Mouse (Mus musculus) urinary bladder, postnatal 10 days (tissue): Measurements from ENCODE around the gene Mllt6.
A peak's percentile ranks its signal among the peaks of the same experiment; 100 is the strongest.
"Not testable (repeated sequence)": the region's sequence is repeated elsewhere in the genome, so short reads cannot be mapped to it uniquely, and the experiment has no call there.

Source experiments
- DNase-seq: peaks from one replicate; pipeline ENCODE4 v3.0.0; 2022; ENCODE audit warnings: low spot score

Gene Mllt6

DNA sequence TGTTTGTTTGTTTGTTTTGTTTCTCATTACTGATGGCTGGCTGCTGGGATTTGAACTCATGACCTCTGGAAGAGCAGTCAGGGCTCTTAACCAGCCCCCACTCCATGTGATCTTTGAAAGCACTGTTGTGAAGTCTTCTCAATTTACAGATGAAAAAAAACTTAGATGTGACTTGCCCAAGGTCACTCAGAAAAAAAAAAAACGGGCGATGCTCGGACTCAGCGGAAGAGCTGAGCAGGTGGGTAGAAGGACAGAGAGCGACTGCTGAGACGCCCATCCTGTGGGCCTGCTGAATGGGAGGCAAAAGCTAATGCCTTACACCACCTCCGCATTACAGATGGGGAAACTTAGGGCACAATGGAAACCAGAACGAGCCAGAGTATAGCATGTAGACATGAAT, 33.5 kb downstream of the Mllt6 start:
- no peak for DNase-seq

DNA sequence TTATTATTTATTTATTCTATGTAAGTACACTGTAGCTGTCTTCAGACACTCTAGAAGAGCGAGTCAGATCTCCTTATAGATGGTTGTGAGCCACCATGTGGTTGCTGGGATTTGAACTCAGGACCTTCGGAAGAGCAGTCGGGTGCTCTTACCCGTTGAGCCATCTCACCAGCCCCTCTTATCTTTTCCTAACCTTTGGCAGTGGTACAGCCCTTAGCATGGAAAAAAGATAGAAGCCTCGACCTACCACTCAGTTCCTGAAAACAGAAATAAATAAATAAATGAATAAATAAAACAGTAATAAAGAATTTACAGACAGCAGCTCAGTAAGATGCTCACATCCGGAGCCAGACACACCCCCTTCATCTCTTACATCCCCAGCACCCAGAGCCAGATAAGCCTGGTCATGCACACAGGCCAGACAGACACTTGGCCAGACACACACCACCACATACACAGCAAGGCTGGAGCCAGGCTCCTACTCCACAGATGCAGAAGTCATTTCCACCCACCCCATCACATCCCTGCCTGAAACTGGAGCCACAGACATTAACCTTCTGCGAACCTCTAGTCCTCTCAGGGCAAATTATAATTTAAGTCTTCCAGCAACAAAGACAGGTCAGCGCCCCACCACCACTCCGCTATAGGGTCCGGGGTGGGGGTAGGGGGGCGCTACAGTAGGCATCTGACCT, 34.1 kb downstream of the Mllt6 start:
- DNase-seq = no peak

- no peak for DNase-seq
Measured at GRCm38 (mm10) chr11:97697891-97698529, 34.8 kb downstream of the Mllt6 start.

DNA sequence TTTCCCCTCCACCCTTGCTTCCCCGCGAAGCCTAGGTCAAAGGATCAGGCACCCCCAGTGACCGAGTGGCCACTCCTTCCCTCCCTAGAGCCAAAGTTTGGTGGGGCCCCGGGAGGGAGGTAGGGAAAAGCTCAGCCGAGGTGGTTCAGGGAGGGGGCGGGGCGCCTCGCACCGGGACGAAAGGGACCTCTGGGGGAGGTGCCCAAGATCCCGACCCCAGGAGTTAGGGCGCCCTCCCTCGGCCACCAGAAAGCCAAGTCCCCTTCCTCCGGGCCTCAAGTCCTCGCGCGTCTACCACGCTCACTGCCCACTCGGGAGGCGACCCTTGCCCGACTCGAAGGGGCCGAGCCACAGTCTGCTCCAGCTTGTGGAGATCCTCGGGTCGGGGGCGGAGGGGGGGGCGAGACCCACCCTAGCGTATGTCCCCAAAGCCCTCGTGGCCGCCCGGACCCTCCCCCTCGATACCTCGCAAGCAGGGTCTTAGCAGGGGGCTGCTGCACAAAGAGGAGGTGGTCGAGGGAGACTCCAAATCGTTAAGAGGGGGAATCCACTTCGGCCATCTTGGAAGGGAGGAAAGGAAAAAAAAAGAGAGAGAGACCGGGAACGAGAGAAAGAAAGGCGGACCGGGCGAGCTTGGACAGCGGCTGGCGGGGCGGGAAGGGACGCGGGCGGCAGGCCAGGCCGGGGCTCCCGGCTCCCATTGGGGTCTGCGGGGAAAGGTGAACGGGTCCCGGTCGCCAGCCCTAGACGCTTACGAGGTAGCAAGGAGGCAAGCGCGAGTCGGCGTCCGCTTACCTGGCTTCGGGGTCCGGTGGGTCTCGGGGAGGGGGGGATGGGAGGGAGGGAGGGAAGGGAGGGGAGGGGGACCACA, 35.8 kb downstream of the Mllt6 start:
- DNase-seq = peak; percentile 52

DNA sequence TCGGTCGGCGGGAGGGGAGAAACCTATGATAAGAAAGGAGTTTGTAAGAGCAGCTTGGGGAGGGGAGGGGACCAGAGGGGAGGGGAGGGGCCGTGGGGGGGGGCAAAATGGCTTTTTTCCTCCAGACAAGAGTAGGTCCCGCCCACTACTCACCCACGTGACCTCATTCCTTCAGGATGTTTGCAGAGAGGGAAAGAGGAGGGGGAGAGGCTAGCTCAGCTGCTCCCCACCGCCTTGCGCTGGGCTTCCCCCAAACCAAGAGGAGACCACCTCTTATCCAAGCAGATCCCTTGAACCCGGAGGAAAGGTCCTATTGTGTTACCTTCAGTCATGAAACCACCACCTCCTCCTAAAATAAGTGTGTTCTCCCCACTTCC, 36.4 kb downstream of the Mllt6 start:
- no peak for DNase-seq

GRCm38 (mm10) chr11:97700003-97700745, 37.0 kb downstream of the Mllt6 start, which contains the start of gene Pcgf2:
Gene Pcgf2 (minus strand): TSS chr11:97700497.
- DNase-seq = peak; percentile 63

- DNase-seq = no peak
Measured at GRCm38 (mm10) chr11:97700746-97701580, 37.7 kb downstream of the Mllt6 start.

DNA sequence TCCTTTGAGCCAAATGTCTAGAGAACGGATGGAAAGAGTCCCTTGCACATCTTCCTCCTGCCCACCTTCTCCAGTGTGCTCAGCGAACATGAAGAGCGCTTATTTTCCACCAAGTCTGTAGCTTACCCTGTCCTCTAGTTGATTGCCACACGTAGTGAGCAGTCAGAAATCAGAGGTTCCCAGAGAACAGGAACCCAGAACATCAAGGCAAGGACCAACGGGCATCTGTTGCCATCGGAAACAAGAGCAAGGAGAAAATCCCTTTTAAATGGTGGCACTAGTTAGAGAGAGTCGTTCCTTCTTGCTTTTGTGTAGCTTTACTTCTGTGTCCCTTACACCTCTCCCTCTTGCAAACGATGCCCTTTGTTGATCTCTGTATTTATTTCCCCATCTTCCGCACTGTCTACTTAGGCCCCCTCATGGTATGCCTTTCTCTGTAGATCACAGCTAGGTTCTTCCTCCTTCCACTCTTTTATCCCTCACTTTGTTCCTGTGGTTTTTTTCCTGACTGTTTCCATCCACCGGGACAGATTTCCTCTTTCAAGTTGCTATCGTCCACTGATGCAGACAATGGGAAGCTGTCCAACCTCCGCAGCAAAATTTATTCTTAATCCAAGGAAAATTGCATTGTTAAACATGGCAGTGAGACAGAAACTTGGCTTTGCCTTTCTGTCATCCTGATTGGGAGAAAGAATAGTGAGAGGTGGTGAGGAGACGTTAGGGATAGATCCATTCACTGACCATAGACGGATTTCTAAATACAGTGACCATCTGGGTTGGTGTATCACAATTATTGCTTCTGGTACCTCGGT, 38.6 kb downstream of the Mllt6 start:
- DNase-seq = no peak

DNA sequence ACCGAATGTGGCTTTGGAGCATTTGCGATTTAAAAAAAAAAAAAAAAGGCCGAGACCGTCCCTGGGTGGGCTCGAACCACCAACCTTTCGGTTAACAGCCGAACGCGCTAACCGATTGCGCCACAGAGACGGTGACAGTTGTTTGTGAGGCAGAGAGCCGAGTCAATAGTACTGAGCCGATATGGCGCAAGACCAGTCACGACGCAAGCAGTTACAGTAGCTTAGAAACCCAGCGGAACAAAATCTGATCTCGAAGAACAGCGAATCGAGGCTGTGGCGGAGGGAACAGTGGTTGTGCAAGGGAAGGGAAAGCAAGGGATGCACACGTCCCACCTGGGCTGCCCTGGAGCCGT, 39.2 kb downstream of the Mllt6 start:
- DNase-seq = peak; percentile 71

- peak; percentile 97 for DNase-seq
Measured at GRCm38 (mm10) chr11:97703039-97703826, 40.0 kb downstream of the Mllt6 start, which contains the start of gene Psmb3. Gene Psmb3 (plus strand): TSS chr11:97703399.

- DNase-seq = not testable (repeated sequence)
Measured at GRCm38 (mm10) chr11:97710067-97710466, 46.9 kb downstream of the Mllt6 start.

DNA sequence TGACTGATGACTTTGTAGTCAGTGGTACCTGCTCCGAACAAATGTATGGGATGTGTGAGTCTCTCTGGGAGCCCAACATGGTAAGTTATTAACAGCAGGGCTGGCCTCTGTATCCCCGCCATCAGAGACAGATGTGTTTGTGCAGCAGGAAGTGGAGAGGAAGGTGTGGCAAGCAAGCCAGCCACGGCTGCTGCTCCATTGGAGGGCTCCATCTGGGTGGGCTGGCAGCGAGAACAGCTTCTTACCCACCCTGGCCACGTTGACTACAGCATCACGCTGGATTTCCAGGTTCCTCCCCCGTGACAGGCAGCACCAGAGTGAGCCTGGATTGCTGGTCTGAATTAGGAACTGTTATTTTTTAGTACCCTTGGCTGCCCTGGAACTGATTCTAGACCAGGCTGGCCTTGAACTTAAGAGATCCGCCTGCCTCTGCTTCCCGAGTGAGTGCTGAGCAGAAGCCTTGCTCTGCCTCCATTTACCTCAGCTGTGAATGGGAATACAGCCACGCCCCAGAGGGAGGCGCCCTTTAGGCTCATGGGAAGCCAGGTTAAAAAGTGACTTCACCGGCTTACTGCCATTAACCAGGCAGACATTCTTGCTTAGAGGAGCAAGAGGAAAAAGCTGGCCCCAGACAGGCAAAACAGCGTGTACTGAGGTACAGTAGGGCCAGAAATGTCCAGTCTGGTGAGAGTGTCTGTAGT, 48.1 kb downstream of the Mllt6 start:
- DNase-seq = no peak

DNA sequence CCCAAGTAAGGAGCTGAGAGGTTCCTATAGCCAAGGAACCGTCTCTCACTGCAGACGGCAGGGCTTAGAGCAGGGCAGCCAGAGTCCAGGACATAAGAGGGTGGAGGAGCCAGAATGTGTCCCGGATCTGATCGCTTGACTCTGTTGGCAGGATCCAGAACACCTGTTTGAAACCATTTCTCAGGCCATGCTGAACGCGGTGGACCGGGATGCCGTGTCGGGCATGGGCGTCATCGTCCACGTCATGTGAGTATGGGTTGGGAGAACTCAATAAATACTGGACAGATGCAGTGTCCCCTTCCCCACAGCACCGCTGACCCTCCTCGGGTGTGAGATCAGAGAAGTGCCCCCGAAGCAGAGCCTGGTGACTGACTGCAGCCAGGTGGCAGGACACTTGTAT, 49.1 kb downstream of the Mllt6 start:
- DNase-seq = no peak

DNA sequence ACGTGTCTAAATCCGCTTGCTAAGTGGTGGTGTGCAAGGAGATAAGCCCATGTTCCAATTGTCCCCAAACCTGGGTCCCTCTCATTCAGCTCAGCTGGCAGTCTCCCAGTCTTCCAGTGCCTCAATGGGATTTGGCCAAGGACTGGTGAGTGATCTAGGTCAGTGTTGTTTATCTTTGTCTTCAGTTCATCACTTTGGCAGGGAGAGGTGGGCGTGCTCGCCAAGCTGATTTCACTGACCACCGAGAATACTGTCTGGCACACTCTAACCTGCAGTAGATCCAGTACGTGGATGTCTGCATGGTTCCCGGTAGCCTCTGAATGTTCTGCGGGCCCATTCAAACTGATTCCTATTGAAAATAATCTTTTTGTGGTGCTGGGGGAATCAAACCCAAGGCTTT, 50.7 kb downstream of the Mllt6 start:
- DNase-seq = no peak

DNA sequence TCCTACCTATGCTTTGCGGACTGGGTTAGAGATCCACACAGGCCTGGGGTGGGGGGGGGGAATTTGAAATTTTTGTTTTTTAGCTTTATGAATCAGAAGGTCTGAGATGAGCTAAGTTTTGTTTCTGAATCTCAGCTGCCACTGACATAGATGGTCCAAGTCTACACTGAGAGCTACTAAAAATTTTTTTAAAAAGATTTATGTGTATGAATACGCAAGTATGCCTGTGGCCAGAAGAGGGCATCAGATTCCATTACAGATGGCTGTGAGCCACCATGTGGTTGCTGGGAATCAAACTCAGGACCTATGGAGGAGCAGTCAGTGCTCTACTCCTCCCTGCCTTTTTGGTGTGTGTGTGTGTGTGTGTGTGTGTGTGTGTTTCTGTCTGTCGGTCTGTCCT, 51.1 kb downstream of the Mllt6 start:
- DNase-seq = no peak

DNA sequence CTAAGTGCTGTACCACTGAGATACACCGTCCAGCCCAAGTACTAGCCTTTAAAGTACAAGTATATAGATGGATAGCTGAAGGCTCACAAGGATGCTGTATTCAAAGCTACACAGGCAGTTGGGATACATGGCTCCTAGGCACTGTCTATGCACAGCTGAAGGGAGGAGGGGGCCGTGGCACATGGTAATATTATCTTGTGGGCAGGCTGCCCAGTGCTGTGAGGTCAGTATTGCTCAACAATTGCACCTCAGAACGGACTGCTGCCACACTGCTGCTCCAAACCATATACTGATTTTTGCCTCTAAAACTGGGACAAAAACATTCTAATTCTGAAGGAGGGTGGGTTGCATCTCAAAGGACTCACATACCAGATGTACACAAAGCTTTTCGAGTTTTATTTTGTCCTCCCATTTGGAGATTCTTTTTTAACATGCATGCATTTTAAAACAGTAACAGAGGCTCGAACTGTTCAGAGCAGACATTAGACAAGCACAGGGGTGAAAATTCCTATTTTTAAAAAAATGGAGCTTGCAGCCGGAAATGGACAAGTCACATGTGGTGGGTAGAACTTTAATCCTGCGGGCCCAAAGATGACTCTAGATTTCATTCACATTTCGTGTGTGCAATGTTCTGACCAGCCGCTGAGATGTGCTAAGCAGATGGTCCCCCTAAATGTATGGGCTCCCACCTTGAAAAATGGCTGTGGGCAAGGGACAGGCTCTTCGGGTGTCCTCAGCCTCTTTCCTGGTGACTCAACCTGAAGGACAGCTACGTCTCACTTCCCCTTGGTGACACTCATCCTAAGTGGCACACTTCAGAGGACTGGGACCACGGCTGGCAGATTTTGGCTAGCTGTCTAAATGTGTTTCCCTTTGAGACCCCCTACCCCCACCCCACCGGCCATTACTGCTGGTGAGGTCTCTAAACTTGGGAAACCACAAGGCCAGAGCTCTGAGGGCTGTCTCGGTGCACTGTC, 51.9 kb downstream of the Mllt6 start:
- DNase-seq = no peak

- no peak for DNase-seq
Measured at GRCm38 (mm10) chr11:97716021-97716420, 52.8 kb downstream of the Mllt6 start.
